Mouse (Mus musculus) testis, postnatal 14 days (tissue): ENCODE measurements around the gene Kcnv2.

ENCODE experiments used
- DNase-seq: peaks from one replicate; pipeline ENCODE4 v3.0.0; 2021; ENCODE audit warnings: low spot score

The Kcnv2 gene

DNA sequence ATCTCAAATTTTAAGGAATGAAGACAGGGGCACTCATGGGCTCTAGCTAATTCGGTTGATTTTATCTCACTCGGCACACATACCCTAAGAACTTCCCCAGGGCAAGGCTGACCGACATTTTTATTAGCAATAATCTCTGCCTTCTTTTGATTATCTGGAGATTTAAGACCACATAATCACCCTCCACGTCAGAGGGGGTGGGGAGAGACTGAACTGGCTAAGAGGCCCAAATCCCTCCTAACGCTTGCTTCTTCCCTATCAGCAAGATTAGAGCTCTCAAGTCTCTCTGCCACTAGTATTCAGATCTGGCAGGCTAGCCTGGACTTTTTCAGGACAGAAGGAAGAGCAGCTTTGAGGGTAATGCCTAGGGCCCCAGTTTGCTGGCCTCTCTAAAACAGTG, at the start of gene Kcnv2:
TSS of gene Kcnv2 (plus strand) at position 308 of the 400 bp plus-strand sequence.
- DNase-seq, result no peak

DNA sequence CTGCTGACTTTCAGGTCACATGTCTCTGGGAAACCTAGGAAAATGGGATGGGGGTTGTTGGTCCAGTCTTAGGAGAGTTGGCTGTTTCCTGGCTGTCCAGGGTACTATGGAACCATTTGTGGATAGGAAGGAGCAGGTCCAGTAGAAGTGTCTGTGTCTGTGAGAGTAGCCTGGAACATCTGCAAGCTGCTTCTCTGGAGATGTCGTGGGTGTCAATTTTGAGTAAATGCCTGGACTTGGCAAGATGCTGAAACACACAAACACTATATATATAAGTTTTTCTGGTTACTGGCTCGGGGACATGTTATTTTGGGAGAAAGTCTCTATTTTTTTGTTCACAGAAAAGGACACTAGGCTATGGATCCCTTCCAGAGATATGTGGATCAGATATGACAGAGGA, 49.0 kb upstream of the Kcnv2 start:
- DNase-seq, result no peak

DNA sequence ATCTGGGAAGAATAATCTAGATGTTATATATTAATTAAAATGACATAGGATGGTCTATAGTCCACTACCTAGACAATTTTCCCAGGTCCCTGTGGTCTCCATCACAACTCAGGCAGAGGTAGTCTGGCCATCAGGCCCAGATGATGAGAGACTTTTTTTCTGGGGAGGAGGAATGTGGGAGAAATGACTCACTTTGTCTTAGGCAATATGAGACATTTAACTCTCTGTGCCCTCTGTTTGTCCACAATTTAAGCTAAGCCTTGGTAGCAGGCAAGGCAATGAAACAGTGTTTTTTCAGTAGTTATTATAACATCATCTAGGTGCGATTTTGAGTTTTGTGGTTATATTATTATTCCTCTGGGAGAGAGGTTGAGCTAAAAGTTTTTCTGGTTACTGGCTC, 48.0 kb upstream of the Kcnv2 start:
- no peak for DNase-seq

GRCm38 (mm10) chr19:27279174-27279573, 43.2 kb upstream of the Kcnv2 start:
- DNase-seq, result no peak

DNA sequence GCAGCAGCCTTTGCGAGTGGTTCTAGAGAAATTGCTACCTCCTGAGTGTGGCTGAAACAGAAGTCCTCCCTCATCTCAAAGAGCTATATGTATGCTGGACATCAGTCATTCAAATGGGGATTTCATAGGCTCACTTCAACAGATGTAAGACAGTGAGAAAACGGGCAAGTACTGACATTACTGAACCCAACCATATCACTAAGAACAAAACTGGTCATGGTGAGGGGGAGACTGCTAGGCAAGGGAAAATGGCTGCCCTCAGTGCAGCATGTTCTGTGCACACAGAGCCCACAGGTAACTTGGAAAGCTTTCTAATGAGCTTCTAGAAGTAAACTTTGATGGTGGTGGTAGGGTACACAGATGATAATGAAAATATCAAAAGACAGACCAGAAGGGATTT, 12.3 kb upstream of the Kcnv2 start:
- no peak for DNase-seq

DNA sequence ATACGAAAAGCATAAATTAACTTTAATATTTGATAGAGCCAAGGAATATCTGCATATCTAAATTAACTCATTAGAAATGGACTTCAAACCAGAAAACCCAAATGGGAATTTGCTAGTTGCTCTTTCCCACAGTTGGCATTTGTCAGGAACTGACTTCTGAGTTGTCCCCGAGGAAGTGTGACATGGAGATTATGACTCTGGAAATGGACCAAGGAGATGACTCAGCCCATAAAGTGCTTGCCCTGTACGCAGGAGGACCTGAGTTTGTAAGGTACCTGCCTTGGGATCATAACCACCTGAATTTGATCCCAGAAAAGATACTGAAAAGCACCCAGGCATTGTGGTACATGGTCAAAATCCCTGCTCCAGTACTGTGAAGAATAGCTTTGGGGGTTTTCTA, 11.1 kb upstream of the Kcnv2 start:
- DNase-seq, result no peak

GRCm38 (mm10) chr19:27312266-27313079, 9.9 kb upstream of the Kcnv2 start:
- DNase-seq, result no peak

DNA sequence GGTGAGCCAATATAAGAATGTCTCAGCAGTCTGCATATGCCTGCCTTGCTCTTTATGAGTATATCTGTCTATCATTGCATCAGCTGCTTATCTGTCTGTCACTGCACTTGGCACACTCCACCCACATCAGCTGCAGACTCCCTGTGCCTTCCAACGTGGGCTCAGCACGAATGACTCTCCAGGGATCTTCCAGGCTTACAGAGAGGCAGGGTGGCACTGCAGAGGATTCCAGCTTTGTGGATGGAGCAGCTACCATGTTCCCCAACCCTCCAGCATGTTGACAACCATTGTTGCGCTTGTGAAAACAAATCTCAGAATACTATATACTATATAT, 9.3 kb upstream of the Kcnv2 start:
- DNase-seq, result no peak

- no peak for DNase-seq
These were observed 5.8 kb upstream of the Kcnv2 start for GRCm38 (mm10) chr19:27316313-27317258.

- DNase-seq, result no peak
These were observed 5.1 kb upstream of the Kcnv2 start for GRCm38 (mm10) chr19:27317337-27317736.

- DNase-seq, result peak; percentile 8
These were observed 681 bp downstream of the Kcnv2 start for GRCm38 (mm10) chr19:27322911-27323627.

GRCm38 (mm10) chr19:27325558-27325957, 3.2 kb downstream of the Kcnv2 start:
- no peak for DNase-seq

- no peak for DNase-seq
These were observed 5.2 kb downstream of the Kcnv2 start for GRCm38 (mm10) chr19:27327569-27327968.

DNA sequence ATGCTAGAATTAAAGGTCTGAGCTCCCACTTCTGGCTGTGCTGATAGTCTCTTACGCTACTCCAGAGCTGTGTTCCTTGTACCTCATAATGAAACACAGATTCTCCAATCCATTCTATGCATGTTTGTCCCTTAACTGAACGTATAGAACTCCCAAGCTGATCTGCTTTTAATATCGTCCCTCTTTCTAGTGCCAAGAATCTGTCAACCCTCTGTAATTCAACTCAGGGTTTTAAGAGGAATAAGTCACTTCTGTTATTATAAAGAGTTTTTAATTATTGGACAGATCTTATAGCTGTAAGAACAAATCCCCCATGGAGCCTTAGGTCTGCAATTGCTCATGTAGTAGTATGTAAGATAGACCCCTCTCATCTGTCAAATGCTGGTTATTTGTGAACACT, 5.8 kb downstream of the Kcnv2 start:
- no peak for DNase-seq

- DNase-seq, result no peak
These were observed 6.3 kb downstream of the Kcnv2 start for GRCm38 (mm10) chr19:27328644-27329043.

- DNase-seq, result no peak
These were observed 9.9 kb downstream of the Kcnv2 start for GRCm38 (mm10) chr19:27332207-27332794.

DNA sequence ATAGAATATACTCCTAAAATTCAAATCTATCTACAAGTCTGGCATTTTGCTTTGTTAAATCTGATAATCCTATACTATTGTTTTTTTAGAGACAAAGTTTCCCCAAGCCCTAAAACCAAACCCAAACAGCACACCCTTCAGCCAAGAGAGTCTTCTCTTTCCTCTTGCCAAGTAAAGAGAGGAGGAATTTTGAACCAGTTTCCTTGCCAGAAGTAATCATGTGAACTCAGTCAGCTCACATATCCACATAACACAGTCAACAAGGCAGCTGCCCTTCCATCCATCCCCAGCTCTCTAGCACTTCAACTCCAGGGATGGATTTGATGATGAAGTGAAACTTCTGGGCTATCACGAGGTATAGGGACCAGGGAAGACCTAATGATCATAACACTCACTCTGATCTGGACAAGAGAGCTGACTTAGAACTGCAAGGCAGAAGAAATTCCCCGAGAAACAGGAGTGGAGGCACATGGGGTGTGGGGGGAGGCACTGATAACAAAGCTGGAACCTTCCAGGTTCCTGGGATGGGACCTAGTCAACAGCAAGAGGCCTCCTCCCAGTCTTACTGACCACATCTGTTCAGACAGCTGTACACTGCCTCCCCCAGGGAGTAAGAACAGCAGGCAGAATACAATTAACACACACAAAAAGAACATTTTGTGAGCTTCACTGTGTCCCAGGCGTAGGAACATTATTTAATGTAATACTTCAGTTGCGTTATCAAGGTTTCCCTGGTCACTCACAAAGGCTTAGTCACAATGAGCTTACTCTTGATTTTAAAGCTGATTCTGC, 13.9 kb downstream of the Kcnv2 start:
- peak; percentile 33 for DNase-seq

DNA sequence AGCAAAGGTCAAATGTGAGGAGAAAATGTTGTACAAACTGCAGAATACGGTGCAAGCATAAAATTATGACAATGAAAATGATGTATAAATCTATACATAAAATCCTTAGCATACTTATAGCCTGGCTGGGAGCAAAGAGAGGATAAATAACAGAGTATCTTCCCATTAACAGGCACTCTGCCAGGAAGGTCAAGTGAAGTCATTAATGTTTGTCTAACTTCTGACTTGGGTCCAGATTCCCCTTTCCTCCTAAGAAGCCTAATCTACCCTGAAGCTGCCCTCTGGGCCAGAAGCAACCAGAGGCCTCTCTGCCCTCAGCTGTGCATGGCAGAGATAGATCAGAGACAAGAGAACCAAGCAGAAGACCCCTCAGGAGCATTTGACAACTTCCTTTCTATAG, 24.1 kb downstream of the Kcnv2 start:
- DNase-seq, result no peak

DNA sequence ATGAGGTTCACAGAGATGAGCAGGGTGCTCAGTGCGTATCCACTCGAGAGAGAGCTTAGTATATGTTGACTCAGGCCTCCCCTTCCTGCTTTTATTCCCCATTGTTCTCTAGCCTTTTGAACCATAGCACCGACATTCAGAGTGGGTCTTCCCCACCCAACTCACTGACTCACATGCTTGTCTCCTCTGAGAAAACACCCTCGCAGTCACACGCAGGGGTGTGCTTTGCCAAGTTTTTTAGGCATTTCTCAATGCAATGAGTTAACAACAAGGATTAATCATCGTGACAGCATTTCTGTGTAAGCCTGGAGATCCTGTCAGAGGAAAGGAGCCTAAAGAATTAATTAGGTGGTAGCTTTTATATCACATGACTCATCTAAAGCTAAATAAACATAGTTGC, 29.3 kb downstream of the Kcnv2 start:
- no peak for DNase-seq

- no peak for DNase-seq
These were observed 38.0 kb downstream of the Kcnv2 start for GRCm38 (mm10) chr19:27360381-27360780.

DNA sequence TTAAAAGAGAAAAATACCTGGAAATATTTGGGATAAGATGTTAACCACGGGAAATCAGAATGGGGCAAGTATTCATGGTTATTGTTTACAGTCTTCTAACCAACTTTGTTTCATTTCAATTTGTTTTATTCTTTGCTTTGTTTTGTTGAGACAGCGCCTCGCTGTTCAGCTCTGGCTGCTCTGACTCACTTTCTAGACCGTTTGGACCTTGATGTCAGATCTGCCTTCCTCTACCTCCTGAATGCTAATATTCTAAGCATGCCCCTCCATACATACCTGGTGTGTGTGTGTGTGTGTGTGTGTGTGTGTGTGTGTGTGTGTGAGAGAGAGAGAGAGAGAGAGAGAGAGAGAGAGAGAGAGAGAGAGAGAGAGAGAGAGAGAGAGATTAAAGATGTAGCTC, 41.5 kb downstream of the Kcnv2 start:
- DNase-seq, result no peak
